ENCODE assay signal across 8 mouse cellular contexts in the genomic region with DNA sequence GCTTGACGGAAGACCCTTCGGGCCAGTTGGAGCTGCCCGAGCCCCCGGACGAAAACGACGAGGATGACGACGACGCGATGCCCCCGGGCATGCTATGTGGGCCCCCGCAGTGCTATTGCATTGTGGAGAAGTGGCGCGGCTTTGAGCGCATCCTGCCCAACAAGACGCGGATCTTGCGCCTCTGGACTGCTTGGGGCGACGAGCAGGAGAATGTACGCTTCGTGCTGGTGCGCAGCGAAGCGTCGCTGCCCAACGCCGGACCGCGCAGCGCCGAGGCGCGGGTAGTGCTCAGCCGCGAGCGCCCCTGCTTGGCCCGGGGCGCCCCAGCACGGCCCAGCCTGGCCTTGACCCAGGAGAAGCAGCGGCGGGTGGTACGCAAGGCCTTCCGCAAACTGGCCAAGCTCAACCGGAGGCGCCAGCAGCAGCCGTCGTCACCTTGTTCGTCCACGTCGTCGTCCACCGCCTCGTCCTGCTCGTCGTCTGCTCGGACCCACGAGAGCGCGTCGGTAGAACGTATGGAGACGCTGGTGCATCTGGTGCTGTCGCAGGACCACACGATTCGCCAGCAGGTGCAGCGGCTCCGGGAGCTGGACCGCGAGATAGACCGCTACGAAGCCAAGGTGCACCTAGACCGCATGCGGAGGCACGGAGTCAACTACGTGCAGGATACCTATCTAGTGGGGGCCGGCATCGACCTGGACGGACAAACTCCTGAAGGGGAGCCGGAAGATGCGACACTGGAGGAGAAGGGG. TPM values are rescaled to one million over a fixed set of nuclear protein-coding genes. Genes with fewer than 3 reads are reported as not detected.
DNase-seq lines count a peak whose midpoint lies in the region; ATAC-seq lines count a peak whose summit lies in the region.

No protein-coding gene starts in this region.

- H3K27ac ChIP-seq in heart, embryonic 10.5 days = peak overlapping the region; percentile 79

- peaks cover 66% of the 10 kb centered on the region for H3K27me3 ChIP-seq in heart, embryonic 10.5 days (ENCODE audit: insufficient read depth, poor library complexity, severe bottlenecking)

- H3K4me1 ChIP-seq in heart, embryonic 10.5 days = peaks cover 30% of the 10 kb centered on the region

- peak; percentile 25 for ATAC-seq in megakaryocyte progenitor cell, adult 5-6 weeks (replicated peaks; ENCODE audit: poor library complexity)
- ATAC-seq in erythroblast, adult 5-6 weeks (replicated peaks; ENCODE audit: low FRiP score, poor library complexity, severe bottlenecking) = no peak

- no peaks in the 10 kb centered on the region for H3K9me3 ChIP-seq in heart, embryonic 10.5 days

- 1% methylated on average over 82 of the region's 82 CpGs for WGBS in heart, embryonic 10.5 days

- H3K36me3 ChIP-seq in heart, embryonic 10.5 days = no peaks in the 10 kb centered on the region

- DNase-seq in right cerebral cortex, postnatal 14 days = peak; percentile 7
- DNase-seq in right cerebral cortex, adult 2 months (ENCODE audit: low spot score in 2 of 2) = no peak
- DNase-seq in cerebellum, adult 9-10 months = peak; percentile 4
- DNase-seq in heart, embryonic 10.5 days (ENCODE audit: low spot score) = peak; percentile 75
- DNase-seq in kidney, postnatal 10 days = peak; percentile 53
- peak; percentile 37 for DNase-seq in yolk sac, embryonic 10.5 days (ENCODE audit: low spot score)

- H3K4me3 ChIP-seq in heart, embryonic 10.5 days = peak overlapping the region; percentile 66

RNA-seq across cellular contexts. Expression of a gene that starts 0.8 kb away (rescaled TPM):
- 1.2 TPM in 2 replicates for polyA plus RNA-seq in heart, embryonic 10.5 days (2016; fragmentation: Nextera tagmentation; extraction: Ambion mirVana)
- 0.07 and 0.10 TPM in 2 replicates for total RNA-seq in megakaryocyte progenitor cell, adult 5-6 weeks (2015)
- total RNA-seq in megakaryocyte progenitor cell, adult 5-6 weeks (2017) = 0.08 and 0.10 TPM in 2 replicates
- not detected in 2 replicates for total RNA-seq in erythroblast, adult 5-6 weeks (2015; ENCODE audit: low replicate concordance)
- total RNA-seq in erythroblast, adult 5-6 weeks (2017; ENCODE audit: low replicate concordance) = not detected in 2 replicates

Comparison
In these comparisons a context has a peak if more than half of its experiments do, and no peak if none do; other contexts are left out.
1. DNase-seq: peak in right cerebral cortex, postnatal 14 days (single experiment), cerebellum, adult 9-10 months (single experiment), heart, embryonic 10.5 days (single experiment), kidney, postnatal 10 days (single experiment) and yolk sac, embryonic 10.5 days (single experiment); none in right cerebral cortex, adult 2 months (0 of 2).